Mouse (Mus musculus) neutrophil, adult 5-6 weeks (primary cell): ENCODE measurements at regions not wholly inside any gene's neighbourhood (a gene's known extent, or its start where the extent isn't known, plus 50 kb on each side); places are given as distances from the start of the nearest gene placed in this dataset.

Experiments used
- ATAC-seq: fragments of 151-379, 151-347 bp; 2 replicates; pipeline ENCODE4 v1.8.0; 2017; ENCODE audit warnings: mild to moderate bottlenecking, moderate TSS enrichment; ENCODE audit not compliant: insufficient number of reproducible peaks, poor library complexity, low FRiP score, severe bottlenecking; ENCODE audit errors: extremely low read depth

- no peak for ATAC-seq
Measured at GRCm38 (mm10) chr2:144166102-144166750, 104.2 kb upstream of the Mgme1 start.

GRCm38 (mm10) chr2:144169576-144170178, 100.8 kb upstream of the Mgme1 start:
- ATAC-seq, result no peak

DNA sequence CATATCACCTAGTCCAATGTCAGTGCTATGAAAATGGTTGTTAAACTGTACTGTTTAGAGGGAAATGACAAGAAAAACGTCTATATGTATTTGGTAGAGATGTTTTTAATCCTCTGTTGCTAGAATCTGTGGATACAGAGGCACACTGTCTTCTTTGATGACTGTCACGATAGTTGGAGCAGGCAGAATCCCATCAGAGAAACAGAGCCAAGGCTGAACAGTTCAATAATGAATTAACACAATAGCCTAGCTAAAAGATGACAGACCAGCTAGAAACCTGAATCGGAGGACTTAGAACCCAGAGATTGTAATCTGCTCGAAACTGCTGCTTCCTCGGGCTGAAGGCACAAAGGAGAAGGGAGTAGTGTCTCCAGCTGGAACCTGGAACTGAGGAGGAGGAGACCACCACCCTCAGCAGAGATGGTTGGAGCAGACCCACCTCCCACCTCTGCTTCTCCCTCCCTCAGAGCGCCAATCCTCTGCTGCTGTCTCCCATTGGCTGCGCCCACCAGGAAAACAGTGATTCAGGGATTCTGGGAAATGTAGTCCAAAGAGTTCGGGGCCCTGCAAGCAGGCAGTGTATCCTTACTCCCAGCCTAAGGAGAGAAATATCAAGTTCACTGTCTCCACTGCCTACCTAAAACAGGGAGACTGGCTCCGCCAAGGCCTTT, 98.2 kb upstream of the Mgme1 start:
- no peak for ATAC-seq

GRCm38 (mm10) chr2:144173358-144174106, 96.9 kb upstream of the Mgme1 start:
- no peak for ATAC-seq

DNA sequence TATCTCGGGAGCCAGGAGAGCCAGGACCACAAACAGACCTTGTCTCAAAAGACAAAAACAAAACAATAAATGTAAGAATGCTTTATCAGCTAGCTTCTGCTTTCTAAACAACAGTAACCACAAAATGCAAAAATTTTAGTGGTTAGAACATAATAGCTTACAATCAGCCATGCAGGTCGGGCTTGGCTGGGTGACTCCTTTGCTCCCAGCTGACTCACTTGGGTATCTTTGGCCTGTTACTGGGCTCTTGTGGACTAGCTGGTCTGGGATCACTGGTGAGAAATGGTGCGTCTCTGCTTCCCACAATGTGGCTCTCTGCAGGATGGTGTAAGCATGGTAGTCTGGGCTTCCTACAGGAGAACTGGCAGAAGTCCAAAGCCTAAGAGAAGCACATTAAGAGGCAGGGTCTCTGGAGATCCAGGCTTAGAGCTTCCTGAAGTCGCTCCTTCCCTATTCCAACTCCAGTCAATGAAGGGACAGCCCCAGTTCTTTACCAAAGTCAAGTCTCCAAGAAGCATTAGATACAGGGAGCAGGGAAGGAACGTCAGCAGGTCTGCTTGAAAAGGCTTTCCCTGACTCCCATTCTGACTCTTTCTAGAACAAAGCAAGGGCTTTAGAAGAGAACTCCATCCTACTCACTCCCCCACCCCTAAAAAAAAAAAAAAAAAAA, 96.0 kb upstream of the Mgme1 start:
- ATAC-seq, result peak; percentile 55

DNA sequence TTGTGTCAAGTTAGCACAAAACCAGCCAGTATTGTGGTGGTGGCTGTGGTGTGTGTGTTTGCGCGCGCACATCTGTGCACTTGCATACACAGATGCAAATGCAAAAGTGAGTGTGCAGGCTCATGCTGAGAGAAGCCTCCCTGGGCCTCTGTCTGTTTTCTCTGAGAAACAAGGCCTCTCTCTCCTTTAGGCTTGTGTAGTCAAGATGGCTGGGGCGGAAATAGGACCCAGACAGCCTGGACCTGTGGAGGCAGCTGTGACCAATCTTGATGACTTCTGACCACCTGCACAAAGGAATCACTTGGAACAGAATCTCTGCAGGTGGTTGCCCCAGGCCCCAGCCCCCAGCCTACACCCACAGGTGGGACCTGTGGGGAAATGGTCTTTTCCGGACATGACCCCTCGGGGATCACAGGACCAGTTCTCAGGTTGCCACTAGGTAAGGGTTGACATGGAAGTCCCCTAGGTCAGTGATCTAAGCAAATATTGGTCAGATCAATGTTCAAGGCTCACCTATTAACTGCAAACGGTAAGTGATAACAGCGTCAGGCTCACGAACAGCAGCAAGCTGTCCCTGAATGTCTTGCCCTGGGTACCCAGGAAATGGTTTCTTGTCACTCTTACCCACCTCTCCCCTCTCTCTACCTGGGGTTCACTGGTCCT, 93.8 kb upstream of the Mgme1 start:
- no peak for ATAC-seq

DNA sequence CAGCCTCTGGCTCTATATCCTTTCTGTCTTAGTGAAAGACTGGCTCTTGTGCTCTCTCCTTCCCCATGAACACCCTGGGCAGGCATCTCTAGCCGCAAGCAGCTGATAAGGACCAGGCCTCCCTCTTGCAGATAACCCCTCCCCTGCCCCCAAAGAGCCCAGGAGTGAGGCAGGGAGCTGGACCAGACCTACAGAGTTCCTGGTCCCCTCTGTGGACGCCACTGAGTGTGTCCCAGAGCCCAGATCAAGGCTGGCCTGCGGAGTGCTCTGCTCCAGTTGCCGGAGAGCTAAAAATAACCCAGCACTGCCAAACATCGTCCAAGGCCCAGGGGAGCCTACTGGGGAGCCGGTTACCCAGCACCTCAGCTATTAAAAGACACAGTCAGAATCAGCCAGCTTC, 93.2 kb upstream of the Mgme1 start:
- ATAC-seq, result no peak

- no peak for ATAC-seq
Measured at GRCm38 (mm10) chr2:144177920-144178319, 92.5 kb upstream of the Mgme1 start.

DNA sequence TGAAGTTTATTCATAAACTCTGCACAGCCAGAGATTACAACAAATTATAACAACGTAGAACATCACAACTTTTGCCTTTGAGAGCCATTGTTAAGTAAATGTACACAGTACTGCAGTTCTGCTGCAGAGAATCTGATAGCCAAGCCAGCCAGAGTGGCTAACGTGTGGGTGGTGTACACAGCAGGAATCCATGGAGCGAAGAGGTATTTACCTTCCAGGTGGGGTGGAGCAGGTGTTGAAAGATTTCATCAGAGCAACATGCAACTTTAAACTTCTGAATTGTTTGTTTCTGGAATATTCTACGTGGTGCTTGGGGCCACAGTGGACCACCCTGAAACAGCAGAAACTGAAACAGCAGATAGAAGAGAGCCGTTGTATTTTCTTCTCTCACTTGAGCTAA, 88.4 kb upstream of the Mgme1 start:
- ATAC-seq, result no peak

DNA sequence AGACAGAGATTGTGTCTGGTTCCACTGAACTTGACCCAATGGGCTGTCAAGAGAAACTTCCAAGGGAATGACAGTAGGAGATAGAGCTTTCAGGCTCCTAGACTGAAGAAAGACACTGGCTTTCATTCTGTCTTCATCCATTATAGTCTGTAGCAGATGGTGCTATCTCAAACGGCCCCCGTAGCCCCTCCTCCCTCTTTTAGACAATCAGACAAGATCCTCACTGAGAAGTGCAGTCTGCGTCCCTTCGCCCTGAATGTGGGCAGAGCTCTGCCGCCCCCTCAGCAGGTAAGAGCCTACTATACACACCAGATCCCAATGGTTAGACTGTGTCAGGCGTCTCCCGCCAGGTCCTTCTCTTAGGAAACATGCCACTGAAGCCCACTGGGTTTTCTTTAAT, 87.9 kb upstream of the Mgme1 start:
- no peak for ATAC-seq

- ATAC-seq, result no peak
Measured at GRCm38 (mm10) chr2:144183371-144183944, 87.0 kb upstream of the Mgme1 start.

DNA sequence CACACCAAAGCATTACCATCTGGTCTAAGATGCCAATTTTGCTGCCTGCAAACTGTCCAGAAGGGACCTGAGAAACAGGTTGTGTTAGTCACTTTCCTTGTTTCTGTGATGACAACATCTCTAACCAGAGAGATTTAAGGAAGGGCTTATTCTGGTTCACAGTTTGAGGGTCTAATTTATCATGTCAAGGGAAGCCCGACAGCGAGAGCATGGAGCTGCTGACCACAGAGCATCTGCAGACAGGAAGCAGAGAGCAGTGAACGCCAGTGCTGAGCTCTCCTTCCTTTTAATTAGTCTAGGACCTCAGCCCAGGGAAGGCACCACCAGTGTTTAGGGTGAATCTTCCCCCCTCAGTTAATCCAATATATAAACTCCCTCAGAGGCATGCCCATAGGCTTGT, 85.3 kb upstream of the Mgme1 start:
- no peak for ATAC-seq

- ATAC-seq, result no peak
Measured at GRCm38 (mm10) chr2:144186426-144186825, 84.0 kb upstream of the Mgme1 start.

DNA sequence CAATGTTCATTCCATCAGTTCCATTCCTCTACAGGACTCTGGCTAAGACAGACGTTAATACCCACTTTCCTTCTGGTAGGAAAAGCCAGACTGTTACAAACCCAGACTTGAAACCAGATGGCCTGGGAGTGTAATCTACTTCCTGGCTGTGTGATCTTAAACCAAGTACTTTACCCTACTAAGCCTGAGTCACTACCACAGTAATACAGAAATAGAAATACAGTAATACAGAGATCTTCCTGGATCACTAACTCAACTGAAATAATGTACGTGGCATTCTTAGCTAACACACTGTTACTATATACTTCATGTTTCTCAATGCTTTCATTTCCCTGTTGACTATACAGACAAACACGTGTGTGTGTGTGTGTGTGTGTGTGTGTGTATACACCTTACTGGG, 82.4 kb upstream of the Mgme1 start:
- peak; percentile 38; the same call in 1 of the 2 replicates for ATAC-seq

GRCm38 (mm10) chr2:144188485-144188884, 82.0 kb upstream of the Mgme1 start:
- no peak for ATAC-seq

DNA sequence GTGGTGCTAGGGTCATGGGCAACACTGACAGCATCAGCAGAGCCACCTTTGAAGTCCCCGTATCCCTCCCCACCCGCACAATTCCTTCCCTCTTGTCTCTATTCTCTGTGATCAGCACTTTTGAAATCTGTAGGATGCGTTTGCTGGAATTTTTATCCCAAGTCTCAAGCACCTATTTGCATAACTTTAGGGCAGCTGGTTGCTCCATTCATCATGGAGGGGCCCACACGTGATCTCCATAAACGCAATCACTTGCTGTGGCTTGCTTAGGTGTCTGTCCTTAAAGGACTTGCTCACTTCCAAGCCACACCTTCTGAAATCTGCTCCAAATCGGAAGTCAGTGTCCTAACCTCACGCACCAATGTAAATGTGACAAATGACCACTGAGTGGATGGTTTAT, 80.7 kb upstream of the Mgme1 start:
- no peak for ATAC-seq

DNA sequence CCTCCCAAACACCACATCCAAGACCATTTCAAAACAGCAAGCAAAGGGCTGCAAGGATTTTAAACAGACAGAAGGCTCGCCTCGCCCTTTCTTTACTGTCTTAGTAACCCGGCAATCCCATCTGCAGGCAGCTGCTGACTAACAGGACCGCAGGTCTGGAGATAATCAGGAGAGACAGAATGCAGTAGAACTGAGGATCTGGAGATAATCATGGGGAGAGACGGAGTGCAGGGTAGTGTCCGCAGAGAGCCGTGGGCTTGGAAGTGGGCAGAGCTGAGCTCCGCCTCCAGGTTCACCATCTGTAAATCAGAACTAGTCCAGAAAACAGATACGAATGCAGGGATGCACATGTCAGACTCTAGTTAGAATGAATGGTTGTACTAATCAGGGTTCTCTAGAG, 79.4 kb upstream of the Mgme1 start:
- ATAC-seq, result no peak

DNA sequence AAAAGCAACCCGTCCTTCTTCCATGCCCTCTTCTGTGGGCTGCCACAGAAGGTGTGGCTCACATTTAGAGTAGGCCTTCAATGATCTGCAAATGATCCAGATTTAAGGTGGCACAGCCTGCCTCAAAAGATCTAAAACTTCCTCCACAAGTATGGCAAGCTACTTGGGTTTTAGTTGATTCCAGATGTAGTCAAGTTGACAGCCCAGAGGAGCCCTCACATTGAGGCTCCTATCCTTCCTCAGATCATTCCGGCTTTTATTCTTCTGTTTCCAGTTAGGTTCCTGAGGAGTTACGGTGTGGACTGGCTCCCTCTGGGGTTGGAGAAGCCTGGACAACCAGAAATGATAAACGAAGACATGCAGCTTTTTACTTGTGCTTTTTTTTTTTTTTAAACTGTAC, 78.8 kb upstream of the Mgme1 start:
- no peak for ATAC-seq

DNA sequence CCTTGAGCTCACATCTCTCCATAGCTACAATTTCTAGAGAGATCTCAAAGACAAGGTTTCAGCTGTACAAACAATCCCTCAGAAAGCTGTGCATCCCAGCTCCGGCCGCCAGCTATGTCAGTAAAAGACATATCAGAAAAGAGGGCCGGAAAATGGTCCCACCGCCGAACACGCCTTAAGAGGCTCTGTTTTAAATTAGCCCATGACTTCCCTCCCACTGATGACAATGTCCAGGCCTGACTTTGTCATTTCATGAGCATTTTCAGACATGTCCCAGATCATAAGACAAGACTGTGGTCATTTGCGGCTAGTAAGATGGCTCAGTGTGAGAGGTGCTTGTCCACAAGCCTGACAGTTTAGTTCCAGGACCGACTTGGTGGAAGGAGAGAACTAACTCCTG, 78.0 kb upstream of the Mgme1 start:
- ATAC-seq, result no peak
